Mouse (Mus musculus) cerebellum, adult 2 months (tissue): ENCODE results near the gene Gpr160. TPM values are rescaled to one million over a fixed set of nuclear protein-coding genes. Genes with fewer than 3 reads are reported as not detected.

Source experiments
- DNase-seq, 2 experiments: peaks; one replicate each; pipeline ENCODE4 v3.0.0; 2021
- H3K27ac ChIP-seq: fragments of 200-500 bp; 2 replicates; pipeline ENCODE4 v1.5.1; 2012; ENCODE audit warnings: low read length, control low read depth, inconsistent platforms; ENCODE audit not compliant: insufficient read depth
- H3K27me3 ChIP-seq: fragments of 200-500 bp; 2 replicates; pipeline ENCODE4 v1.6.1; 2012; ENCODE audit warnings: inconsistent platforms, mild to moderate bottlenecking, low read length, moderate library complexity; ENCODE audit not compliant: control insufficient read depth, insufficient read depth
- H3K4me1 ChIP-seq: fragments of 200-500 bp; 2 replicates; pipeline ENCODE4 v1.6.1; 2011; ENCODE audit warnings: low read length; ENCODE audit not compliant: control insufficient read depth, insufficient read depth
- H3K4me3 ChIP-seq: fragments of 200-500 bp; replicated peaks from 2 replicates; pipeline ENCODE3; 2011; ENCODE audit warnings: mild to moderate bottlenecking, low read depth, low read length, control low read depth; ENCODE audit not compliant: insufficient read depth
- CTCF ChIP-seq: fragments of 200-500 bp; IDR thresholded peaks from 2 replicates; pipeline ENCODE4 v1.5.1; 2011; ENCODE audit warnings: low read depth, mild to moderate bottlenecking, control low read depth, low read length, moderate library complexity, borderline replicate concordance; ENCODE audit not compliant: insufficient read depth
- POLR2A ChIP-seq: fragments of 200-500 bp; IDR thresholded peaks from 2 replicates; pipeline ENCODE4 v1.6.1; 2011; ENCODE audit warnings: low read length, control low read depth, borderline replicate concordance; ENCODE audit not compliant: insufficient read depth
- WGBS: fragments of 180-500 bp; shearing (Covaris S2); methylation state at CpG from one replicate; pipeline ENCODE4 v1.1.7; 2018; 5-methylcytosine and 5-hydroxymethylcytosine counted together
- polyA plus RNA-seq: library from polyadenylated mRNA; depleted of rRNA; stranded (reverse); fragments of >200 nt; gene quantifications from 2 replicates; pipeline ENCODE4 v1.2.3, GENCODE M21; 2012; rRNA removed

The Gpr160 gene
- polyA plus RNA-seq, 1 experiment: 0.72 TPM

GRCm38 (mm10) chr3:30927664-30928063 is 71.9 kb downstream of the Gpr160 start:
- DNase-seq: no peak
- Histone ChIP-seq H3K4me1 (no peaks in the 10 kb centered on the region), H3K27ac (no peak overlapping the region), H3K4me3 (no peak overlapping the region), H3K27me3 (no peaks in the 10 kb centered on the region)
- WGBS: 84% methylated on average over 3 of the region's 3 CpGs
- TF ChIP-seq POLR2A (no peak), CTCF (no peak)

- 52% methylated on average over 3 of the region's 3 CpGs for WGBS
- no peak overlapping the region for H3K4me3 ChIP-seq
- TF ChIP-seq POLR2A (no peak), CTCF (no peak)
- peaks cover under 1% of the 10 kb centered on the region; the same call in 1 of the 2 replicates for H3K4me1 ChIP-seq
- no peak for DNase-seq
- H3K27ac ChIP-seq: no peak overlapping the region
- H3K27me3 ChIP-seq: no peaks in the 10 kb centered on the region
These were observed 74.1 kb downstream of the Gpr160 start for GRCm38 (mm10) chr3:30929828-30930227.

- TF ChIP-seq CTCF: no peak
- TF ChIP-seq POLR2A: no peak
- no peak overlapping the region for H3K27ac ChIP-seq
- no peak for DNase-seq
These were observed 78.6 kb downstream of the Gpr160 start for GRCm38 (mm10) chr3:30934384-30934783.

More at GRCm38 (mm10) chr3:30934384-30934783, 78.6 kb downstream of the Gpr160 start:
- Histone ChIP-seq H3K27me3 (no peaks in the 10 kb centered on the region), H3K4me1 (peaks cover 4% of the 10 kb centered on the region; the same call in 1 of the 2 replicates), H3K4me3 (no peak overlapping the region)

Other genes starting within 250 kb of the Gpr160 start
- gene Lrriq4, start 211.4 kb upstream of the Gpr160 start, polyA plus RNA-seq: not detected in 2 replicates
- 0.21 and 0.24 TPM in 2 replicates for gene Lrrc34, start 208.1 kb upstream of the Gpr160 start, polyA plus RNA-seq
- gene Lrrc31, start 156.1 kb upstream of the Gpr160 start, polyA plus RNA-seq: not detected in 2 replicates
- 0.05 and 0.15 TPM in 2 replicates for gene Samd7, start 109.7 kb upstream of the Gpr160 start, polyA plus RNA-seq
- 102 and 111 TPM in 2 replicates for gene Sec62, start 63.1 kb upstream of the Gpr160 start, polyA plus RNA-seq
- 25.9 and 30.1 TPM in 2 replicates for gene Phc3, start 113.5 kb downstream of the Gpr160 start, polyA plus RNA-seq
- 36.5 and 42.9 TPM in 2 replicates for gene Prkci, start 139.8 kb downstream of the Gpr160 start, polyA plus RNA-seq
- gene Skil, start 239.1 kb downstream of the Gpr160 start, polyA plus RNA-seq: 14.0 and 14.5 TPM in 2 replicates